Mouse (Mus musculus): Measurements from ENCODE around the gene Srgap3. TPM values are rescaled to one million over a fixed set of nuclear protein-coding genes. Genes with fewer than 3 reads are reported as not detected.

The Srgap3 gene
- polyA plus RNA-seq, 1 experiment = 5.8 TPM

- no peaks in the 10 kb centered on the region for H3K4me1 ChIP-seq (ENCODE audit: control insufficient read depth, insufficient read depth, low read length)
- no peak overlapping the region for H3K4me3 ChIP-seq (ENCODE audit: insufficient read depth, low read depth, low read length)
- no peaks in the 10 kb centered on the region for H3K36me3 ChIP-seq (ENCODE audit: control insufficient read depth, insufficient read depth, low read length)
- H3K27ac ChIP-seq (ENCODE audit: insufficient read depth, low read depth, low read length) = no peak overlapping the region
- WGBS = 73% methylated on average over 5 of the region's 5 CpGs
- no peak for DNase-seq
- H3K27me3 ChIP-seq (replicated peaks; ENCODE audit: control insufficient read depth, insufficient read depth, low read length) = no peaks in the 10 kb centered on the region
- TF ChIP-seq POLR2A (IDR thresholded peaks at IDR 0.05; ENCODE audit: low read depth, low read length) = no peak
- TF ChIP-seq CTCF (conservative IDR thresholded peaks at IDR 0.05; ENCODE audit: insufficient read depth, insufficient read length, low read depth, low read length) = no peak
These were observed 106.7 kb downstream of the Srgap3 start for GRCm38 (mm10) chr6:112840400-112840799.

DNA sequence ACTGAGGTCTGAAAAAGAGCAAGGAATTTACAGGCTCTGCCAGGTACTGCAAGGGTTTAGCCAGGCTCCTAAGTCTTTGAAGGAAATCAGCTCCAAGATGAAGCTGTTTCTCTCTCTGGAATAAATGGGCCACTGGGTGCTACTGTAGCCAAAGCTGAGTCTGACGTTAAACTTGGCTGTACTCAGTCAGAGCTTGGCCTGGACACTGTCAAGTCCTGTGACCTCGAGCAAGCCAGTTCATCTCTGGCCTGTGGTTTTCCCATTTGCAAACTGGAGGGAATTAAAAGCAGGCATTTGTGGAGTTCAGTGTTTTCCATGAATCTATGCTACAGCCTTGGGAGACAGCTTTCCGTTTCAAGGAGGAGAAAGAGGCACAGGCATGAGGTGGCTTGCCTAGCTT is 107.7 kb downstream of the Srgap3 start:
- no peak for TF ChIP-seq POLR2A (IDR thresholded peaks at IDR 0.05; ENCODE audit: low read depth, low read length)
- TF ChIP-seq CTCF (conservative IDR thresholded peaks at IDR 0.05; ENCODE audit: insufficient read depth, insufficient read length, low read depth, low read length) = no peak
- DNase-seq = peak; percentile 10
- no peaks in the 10 kb centered on the region for H3K4me1 ChIP-seq (ENCODE audit: control insufficient read depth, insufficient read depth, low read length)
- 64% methylated on average over 3 of the region's 3 CpGs for WGBS
- H3K27ac ChIP-seq (ENCODE audit: insufficient read depth, low read depth, low read length) = no peak overlapping the region
- no peaks in the 10 kb centered on the region for H3K36me3 ChIP-seq (ENCODE audit: control insufficient read depth, insufficient read depth, low read length)
- no peaks in the 10 kb centered on the region for H3K27me3 ChIP-seq (replicated peaks; ENCODE audit: control insufficient read depth, insufficient read depth, low read length)
- H3K4me3 ChIP-seq (ENCODE audit: insufficient read depth, low read depth, low read length) = no peak overlapping the region

DNA sequence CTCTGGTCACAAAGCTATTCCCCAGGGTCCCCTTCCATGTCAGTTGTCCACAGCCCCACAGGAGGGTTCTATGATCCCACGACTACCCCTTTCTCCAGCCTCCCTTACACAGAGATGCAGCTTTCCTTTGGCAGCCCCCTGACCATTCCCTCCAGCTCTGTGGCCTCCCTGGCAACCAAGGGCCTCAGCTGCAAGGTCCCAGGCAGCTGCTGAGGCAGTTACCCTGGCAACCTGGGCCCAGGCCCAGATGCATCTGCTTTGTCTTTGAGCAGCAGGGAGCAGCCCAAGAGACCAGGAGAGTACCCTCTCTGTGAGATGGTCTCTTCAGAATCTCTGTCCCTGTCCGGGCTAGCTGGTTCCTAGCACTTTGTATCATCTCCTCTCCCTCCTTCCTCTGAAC is 108.2 kb downstream of the Srgap3 start:
- 86% methylated on average over 2 of the region's 2 CpGs for WGBS

GRCm38 (mm10) chr6:112836712-112837111 is 110.4 kb downstream of the Srgap3 start:
- no peak for DNase-seq
- Histone ChIP-seq H3K4me3 (ENCODE audit: insufficient read depth, low read depth, low read length) (no peak overlapping the region), H3K27me3 (replicated peaks; ENCODE audit: control insufficient read depth, insufficient read depth, low read length) (no peaks in the 10 kb centered on the region), H3K36me3 (ENCODE audit: control insufficient read depth, insufficient read depth, low read length) (no peaks in the 10 kb centered on the region), H3K27ac (ENCODE audit: insufficient read depth, low read depth, low read length) (no peak overlapping the region), H3K4me1 (ENCODE audit: control insufficient read depth, insufficient read depth, low read length) (no peaks in the 10 kb centered on the region)
- no peak for TF ChIP-seq POLR2A (IDR thresholded peaks at IDR 0.05; ENCODE audit: low read depth, low read length)
- TF ChIP-seq CTCF (conservative IDR thresholded peaks at IDR 0.05; ENCODE audit: insufficient read depth, insufficient read length, low read depth, low read length) = no peak
- WGBS = 77% methylated on average over 4 of the region's 4 CpGs

More for the DNA sequence above, 108.2 kb downstream of the Srgap3 start:
- H3K27ac ChIP-seq (ENCODE audit: insufficient read depth, low read depth, low read length) = no peak overlapping the region
- no peak for TF ChIP-seq POLR2A (IDR thresholded peaks at IDR 0.05; ENCODE audit: low read depth, low read length)
- TF ChIP-seq CTCF (conservative IDR thresholded peaks at IDR 0.05; ENCODE audit: insufficient read depth, insufficient read length, low read depth, low read length) = no peak
- no peaks in the 10 kb centered on the region for H3K27me3 ChIP-seq (replicated peaks; ENCODE audit: control insufficient read depth, insufficient read depth, low read length)
- H3K4me3 ChIP-seq (ENCODE audit: insufficient read depth, low read depth, low read length) = no peak overlapping the region
- no peaks in the 10 kb centered on the region for H3K4me1 ChIP-seq (ENCODE audit: control insufficient read depth, insufficient read depth, low read length)
- DNase-seq = no peak
- H3K36me3 ChIP-seq (ENCODE audit: control insufficient read depth, insufficient read depth, low read length) = no peaks in the 10 kb centered on the region

DNA sequence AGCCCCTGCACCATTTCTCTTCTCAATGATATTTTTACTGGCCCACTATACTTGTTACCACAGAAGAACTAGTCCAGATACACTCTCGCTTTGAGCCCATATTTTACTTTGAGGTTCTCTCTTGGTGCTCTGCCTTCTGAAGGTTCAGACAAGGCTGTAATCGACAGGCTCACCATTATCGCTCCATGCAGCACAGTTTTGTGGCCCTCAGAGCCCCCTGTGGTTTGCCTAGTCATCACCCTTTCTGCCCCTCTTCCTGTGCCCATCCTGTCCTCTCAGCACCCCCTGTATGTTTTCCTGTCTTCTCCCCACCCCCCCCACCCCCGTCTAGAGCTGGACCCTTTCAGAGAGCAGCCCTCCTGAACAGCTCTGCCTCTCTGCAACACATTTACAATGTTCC is 111.7 kb downstream of the Srgap3 start:
- no peaks in the 10 kb centered on the region for H3K36me3 ChIP-seq (ENCODE audit: control insufficient read depth, insufficient read depth, low read length)
- H3K27ac ChIP-seq (ENCODE audit: insufficient read depth, low read depth, low read length) = no peak overlapping the region
- 80% methylated on average over 4 of the region's 4 CpGs for WGBS
- no peak for DNase-seq
- no peaks in the 10 kb centered on the region for H3K4me1 ChIP-seq (ENCODE audit: control insufficient read depth, insufficient read depth, low read length)
- no peak for TF ChIP-seq CTCF (conservative IDR thresholded peaks at IDR 0.05; ENCODE audit: insufficient read depth, insufficient read length, low read depth, low read length)
- no peak for TF ChIP-seq POLR2A (IDR thresholded peaks at IDR 0.05; ENCODE audit: low read depth, low read length)
- no peaks in the 10 kb centered on the region for H3K27me3 ChIP-seq (replicated peaks; ENCODE audit: control insufficient read depth, insufficient read depth, low read length)
- no peak overlapping the region for H3K4me3 ChIP-seq (ENCODE audit: insufficient read depth, low read depth, low read length)

DNA sequence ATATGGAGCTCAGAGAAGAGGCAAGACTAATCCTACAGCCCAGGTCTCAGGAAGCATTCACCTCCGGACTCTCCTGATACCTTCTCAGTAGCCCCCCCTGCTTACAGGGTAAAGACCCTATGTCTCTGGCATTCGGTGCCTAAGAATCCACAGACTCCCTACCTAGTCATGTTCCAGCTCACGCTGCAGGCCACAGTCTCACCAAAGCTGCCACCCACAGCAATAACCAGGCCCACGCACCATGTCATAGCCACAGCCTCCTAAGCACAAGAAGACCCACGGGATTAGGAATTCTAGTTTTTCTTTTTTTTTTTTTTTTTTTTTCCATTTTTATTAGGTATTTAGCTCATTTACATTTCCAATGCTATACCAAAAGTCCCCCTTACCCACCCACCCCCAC is 112.6 kb downstream of the Srgap3 start:
- no peak for DNase-seq
- Histone ChIP-seq H3K4me3 (ENCODE audit: insufficient read depth, low read depth, low read length) (no peak overlapping the region), H3K36me3 (ENCODE audit: control insufficient read depth, insufficient read depth, low read length) (no peaks in the 10 kb centered on the region), H3K27ac (ENCODE audit: insufficient read depth, low read depth, low read length) (no peak overlapping the region), H3K4me1 (ENCODE audit: control insufficient read depth, insufficient read depth, low read length) (no peaks in the 10 kb centered on the region), H3K27me3 (replicated peaks; ENCODE audit: control insufficient read depth, insufficient read depth, low read length) (no peaks in the 10 kb centered on the region)
- no peak for TF ChIP-seq POLR2A (IDR thresholded peaks at IDR 0.05; ENCODE audit: low read depth, low read length)
- TF ChIP-seq CTCF (conservative IDR thresholded peaks at IDR 0.05; ENCODE audit: insufficient read depth, insufficient read length, low read depth, low read length) = no peak
- WGBS = 93% methylated on average over 5 of the region's 5 CpGs

GRCm38 (mm10) chr6:112833763-112834162 is 113.3 kb downstream of the Srgap3 start:
- Histone ChIP-seq H3K27me3 (replicated peaks; ENCODE audit: control insufficient read depth, insufficient read depth, low read length) (no peaks in the 10 kb centered on the region), H3K36me3 (ENCODE audit: control insufficient read depth, insufficient read depth, low read length) (no peaks in the 10 kb centered on the region), H3K4me1 (ENCODE audit: control insufficient read depth, insufficient read depth, low read length) (no peaks in the 10 kb centered on the region), H3K27ac (ENCODE audit: insufficient read depth, low read depth, low read length) (no peak overlapping the region), H3K4me3 (ENCODE audit: insufficient read depth, low read depth, low read length) (no peak overlapping the region)
- WGBS = 42% methylated on average over 6 of the region's 6 CpGs
- DNase-seq = no peak
- TF ChIP-seq POLR2A (IDR thresholded peaks at IDR 0.05; ENCODE audit: low read depth, low read length) (no peak), CTCF (conservative IDR thresholded peaks at IDR 0.05; ENCODE audit: insufficient read depth, insufficient read length, low read depth, low read length) (no peak)

GRCm38 (mm10) chr6:112829196-112829595 is 117.9 kb downstream of the Srgap3 start:
- 57% methylated on average over 12 of the region's 12 CpGs for WGBS
- TF ChIP-seq CTCF (conservative IDR thresholded peaks at IDR 0.05; ENCODE audit: insufficient read depth, insufficient read length, low read depth, low read length) (no peak), POLR2A (IDR thresholded peaks at IDR 0.05; ENCODE audit: low read depth, low read length) (no peak)
- H3K27ac ChIP-seq (ENCODE audit: insufficient read depth, low read depth, low read length) = no peak overlapping the region

More at GRCm38 (mm10) chr6:112829196-112829595, 117.9 kb downstream of the Srgap3 start:
- no peaks in the 10 kb centered on the region for H3K36me3 ChIP-seq (ENCODE audit: control insufficient read depth, insufficient read depth, low read length)
- no peaks in the 10 kb centered on the region for H3K27me3 ChIP-seq (replicated peaks; ENCODE audit: control insufficient read depth, insufficient read depth, low read length)
- no peak overlapping the region for H3K4me3 ChIP-seq (ENCODE audit: insufficient read depth, low read depth, low read length)
- DNase-seq = no peak
- no peaks in the 10 kb centered on the region for H3K4me1 ChIP-seq (ENCODE audit: control insufficient read depth, insufficient read depth, low read length)

All from kidney, adult 2 months (tissue).